Mouse (Mus musculus) embryonic fibroblast, embryonic 13.5 days (primary cell): ENCODE results near the gene Aunip.

Experiments
- CTCF ChIP-seq: IDR thresholded peaks from 2 replicates; pipeline ENCODE4 v1.5.1; 2011; ENCODE audit warnings: mild to moderate bottlenecking, control low read depth, low read length, moderate library complexity, borderline replicate concordance; ENCODE audit not compliant: insufficient read depth
- POLR2A ChIP-seq: IDR thresholded peaks from 2 replicates; pipeline ENCODE4 v1.6.1; 2011; ENCODE audit warnings: low read depth, mild to moderate bottlenecking, control low read depth, low read length, moderate library complexity

GRCm38 (mm10) chr4:134483078-134483688, 27.6 kb upstream of the Aunip start:
- TF ChIP-seq CTCF (no peak), POLR2A (no peak)
